Mouse (Mus musculus) adrenal gland, adult (tissue): ENCODE results near the gene Met.
A peak's percentile ranks its signal among the peaks of the same experiment; 100 is the strongest.

Experiments
- DNase-seq, 2 experiments: peaks; one replicate each; pipeline ENCODE4 v3.0.0; 2022 to 2023; ENCODE audit warnings: low spot score in 1 of 2; ENCODE audit not compliant: inconsistent age in 2 of 2

Gene Met

DNA sequence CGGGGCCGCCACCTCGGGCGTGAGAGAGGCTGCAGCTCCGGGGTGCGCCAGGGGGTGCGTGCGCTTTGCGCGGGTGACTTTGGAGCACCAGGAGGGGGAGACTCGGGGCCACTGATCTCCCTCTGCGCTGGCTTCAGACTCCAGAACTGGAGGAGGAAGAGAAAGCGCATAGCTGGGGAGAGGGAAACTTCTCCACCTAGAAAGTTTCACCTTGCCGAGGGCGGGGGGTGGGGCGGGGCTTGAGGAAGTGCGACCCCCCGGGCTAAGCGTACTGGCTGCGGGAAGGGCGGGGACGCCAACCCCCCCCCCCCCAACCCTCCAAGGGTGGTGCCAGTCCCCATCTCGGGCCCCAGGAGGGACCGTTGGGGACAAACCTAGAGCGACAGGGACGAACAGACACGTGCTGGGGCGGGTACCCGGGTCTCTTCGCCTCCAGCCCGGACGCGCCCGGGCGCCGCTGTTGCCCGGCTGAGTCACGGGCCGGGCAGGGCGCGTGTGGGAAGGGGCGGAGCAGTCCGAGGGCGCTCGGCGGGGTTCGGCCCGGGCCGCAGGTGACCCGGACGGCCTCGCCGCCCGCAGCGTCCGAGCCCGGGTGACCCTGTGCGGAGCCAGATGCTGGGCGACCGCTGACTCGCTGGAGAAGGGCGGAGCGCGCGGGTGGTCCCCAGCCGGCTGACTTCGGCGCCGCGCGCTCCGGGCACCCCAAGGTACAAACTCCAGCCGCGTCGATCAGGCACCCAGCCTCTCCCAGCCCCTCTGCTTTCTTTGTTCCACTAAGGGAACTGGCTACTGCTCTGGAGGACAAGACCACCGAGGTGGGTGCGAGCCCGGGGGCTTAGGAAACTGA lies at the start of gene Met:
Gene Met (plus strand): TSS at position 367 of the 847 bp plus-strand sequence.
- peak; percentile 47 to 84 for DNase-seq

DNA sequence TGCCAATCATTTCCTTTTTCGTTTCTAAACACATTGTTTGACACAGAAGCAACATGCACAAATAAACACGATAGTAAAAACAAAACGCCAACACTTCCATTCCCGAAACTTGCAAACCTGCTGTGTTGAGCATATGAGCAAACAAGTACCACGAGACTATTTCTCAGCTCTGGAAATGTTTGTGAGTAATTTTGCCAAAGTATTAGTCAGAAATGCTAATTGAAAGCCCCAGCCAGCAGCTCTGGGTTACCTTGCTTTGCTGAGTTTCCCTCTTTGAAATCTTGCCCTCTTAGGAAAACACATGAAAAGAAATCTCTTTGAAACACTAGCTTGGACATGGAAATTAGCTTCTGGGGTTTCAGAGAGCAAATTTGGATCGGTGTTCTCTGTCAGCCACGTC lies 45.4 kb upstream of the Met start:
- no peak for DNase-seq

DNA sequence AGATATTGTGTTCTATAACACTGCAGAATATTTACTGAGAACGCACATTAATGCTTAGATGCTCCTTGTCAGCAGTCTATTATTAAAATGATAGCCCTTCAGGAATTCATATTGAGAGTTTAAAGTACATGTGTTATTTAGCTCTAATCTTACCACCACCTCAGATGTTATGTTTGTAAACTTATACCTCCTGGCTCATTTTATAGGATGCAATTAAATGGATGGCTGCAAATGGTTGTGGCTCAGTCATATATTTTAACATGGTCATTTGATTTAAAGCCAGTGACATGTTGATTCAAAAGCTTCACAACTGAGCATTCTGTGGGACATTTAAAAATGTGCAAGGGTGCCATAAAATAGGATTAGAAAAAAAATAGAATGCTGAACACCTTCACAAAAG lies 41.2 kb upstream of the Met start:
- no peak for DNase-seq

DNA sequence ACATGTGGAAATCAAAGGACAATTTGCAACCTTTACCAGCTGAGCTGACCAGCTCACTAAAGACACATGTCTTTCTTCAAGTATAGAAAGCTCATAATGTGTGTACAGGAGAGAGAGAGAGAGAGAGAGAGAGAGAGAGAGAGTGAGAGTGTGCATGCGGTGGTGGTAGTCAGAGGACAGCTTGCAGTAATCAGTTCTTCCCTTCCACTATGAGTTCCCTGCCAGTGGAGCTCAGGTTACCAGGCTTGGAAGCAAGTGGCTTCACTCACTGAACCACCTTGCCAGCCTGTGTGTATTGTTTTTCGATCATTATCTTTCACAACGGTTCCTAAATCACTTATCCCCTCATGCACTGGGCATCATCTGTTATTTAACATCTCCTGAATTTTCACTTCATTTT lies 34.6 kb upstream of the Met start:
- DNase-seq, result no peak

DNA sequence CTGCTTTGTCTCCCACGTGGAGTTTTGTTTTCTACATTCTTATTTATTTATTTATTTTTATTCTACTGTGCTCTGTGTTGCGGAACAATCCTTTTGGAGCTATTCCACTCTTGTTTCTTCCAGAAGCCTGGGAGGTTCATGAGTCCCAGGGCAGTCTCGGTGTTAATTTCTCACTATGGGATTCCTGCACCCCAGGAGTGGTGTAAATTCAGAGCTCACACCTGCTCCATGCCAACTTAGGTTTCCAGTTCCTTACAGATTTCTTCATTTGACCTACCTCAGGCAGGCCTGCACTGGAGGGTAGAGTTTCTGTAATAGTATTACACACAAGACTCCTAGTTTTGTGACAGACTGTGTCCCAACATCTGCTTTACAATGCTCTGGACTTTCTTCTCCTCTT lies 34.0 kb upstream of the Met start:
- DNase-seq, result no peak

DNA sequence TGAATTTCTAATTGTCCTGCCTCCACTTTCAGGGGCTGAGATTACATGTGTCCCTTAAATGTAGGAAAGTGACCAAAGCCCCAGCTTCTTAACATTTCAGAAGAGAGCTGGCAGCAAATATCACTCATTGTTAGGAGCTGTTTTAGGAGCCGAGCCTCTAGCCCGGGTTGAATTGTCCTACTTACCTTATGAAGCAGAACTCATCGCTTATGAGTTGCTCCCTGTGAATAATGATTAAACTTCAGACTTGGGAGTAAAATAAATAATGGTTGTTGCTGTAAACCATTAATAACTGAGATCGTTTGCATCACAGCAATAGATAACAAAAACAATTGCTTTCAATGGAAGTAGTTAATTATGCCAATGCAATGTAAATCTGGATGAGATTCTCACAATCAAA lies 20.3 kb upstream of the Met start:
- no peak for DNase-seq

DNA sequence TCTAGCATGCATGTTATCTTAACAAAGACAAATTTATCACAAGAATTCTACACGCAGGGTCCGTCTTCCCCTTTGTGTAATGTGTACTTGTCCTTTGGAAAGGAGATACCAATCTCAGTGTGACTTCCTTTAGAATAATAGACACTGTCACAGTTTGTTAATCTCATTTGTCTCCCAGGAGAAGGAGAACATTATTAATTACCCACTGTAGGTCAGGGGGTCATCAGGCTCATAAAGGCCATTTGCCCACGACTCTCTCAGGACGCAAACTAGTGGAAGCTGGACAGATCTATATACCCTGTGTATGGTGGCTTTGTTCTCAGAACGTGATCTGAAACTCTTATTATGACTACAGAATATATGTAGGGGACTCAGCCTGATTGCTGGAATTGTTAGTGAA lies 12.3 kb upstream of the Met start:
- DNase-seq, result no peak

DNA sequence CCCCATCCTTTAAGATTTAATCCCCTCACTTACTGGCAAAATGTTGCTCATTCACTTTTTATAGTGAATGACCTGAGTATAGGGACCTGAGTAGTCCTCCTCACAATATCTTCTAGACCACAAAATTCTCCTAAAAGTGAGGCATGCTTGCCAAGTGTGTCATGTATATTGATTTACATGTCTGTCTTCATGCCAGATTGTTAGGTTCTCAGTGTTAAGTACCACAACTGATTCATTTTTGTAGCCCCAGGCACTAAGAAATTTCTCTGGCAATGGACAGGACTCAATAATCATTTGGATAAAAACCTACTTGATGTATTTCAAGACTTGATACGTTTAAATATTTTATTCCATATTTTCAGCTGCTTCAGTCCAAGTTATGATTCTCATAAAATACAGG lies 8.5 kb upstream of the Met start:
- DNase-seq, result no peak

DNA sequence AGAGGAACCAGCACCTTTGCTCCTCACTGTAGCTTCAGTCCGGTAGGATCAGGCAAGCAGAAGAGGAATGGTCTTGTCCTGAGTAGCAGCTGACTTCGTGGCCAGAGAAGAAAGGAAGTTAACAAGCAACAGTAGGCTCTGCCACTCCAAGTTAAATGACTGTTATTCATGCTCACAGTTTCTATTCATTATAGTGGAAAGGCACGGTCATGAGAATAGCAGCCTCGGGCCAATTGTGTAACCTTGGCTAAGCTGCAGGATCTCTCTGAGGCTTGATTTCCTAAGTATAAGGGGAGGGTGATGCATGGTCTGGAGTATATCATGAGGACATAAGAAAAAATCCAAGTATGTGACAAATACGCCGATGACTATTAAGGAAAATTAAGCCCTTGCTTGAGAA lies 4.0 kb upstream of the Met start:
- DNase-seq, result no peak

DNA sequence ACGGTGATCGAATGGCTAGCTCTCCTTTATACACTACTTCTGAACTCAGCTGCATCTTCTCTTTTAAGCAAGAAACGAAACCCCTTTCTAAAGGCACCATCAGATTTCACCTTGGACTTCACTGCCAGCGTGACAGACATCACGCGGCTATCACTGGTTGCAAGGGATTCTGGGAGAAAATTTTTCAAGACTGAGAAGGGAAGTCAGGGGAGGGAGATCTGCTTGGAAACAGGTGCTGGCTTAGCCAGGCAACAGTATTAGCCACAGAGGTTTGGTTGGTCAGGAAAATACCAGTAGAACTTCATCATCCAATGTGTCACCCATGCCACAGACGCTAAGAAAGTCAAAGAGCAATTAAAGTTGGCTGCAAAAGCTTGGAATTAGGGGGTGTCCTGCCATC lies 2.2 kb upstream of the Met start:
- DNase-seq, result no peak

DNA sequence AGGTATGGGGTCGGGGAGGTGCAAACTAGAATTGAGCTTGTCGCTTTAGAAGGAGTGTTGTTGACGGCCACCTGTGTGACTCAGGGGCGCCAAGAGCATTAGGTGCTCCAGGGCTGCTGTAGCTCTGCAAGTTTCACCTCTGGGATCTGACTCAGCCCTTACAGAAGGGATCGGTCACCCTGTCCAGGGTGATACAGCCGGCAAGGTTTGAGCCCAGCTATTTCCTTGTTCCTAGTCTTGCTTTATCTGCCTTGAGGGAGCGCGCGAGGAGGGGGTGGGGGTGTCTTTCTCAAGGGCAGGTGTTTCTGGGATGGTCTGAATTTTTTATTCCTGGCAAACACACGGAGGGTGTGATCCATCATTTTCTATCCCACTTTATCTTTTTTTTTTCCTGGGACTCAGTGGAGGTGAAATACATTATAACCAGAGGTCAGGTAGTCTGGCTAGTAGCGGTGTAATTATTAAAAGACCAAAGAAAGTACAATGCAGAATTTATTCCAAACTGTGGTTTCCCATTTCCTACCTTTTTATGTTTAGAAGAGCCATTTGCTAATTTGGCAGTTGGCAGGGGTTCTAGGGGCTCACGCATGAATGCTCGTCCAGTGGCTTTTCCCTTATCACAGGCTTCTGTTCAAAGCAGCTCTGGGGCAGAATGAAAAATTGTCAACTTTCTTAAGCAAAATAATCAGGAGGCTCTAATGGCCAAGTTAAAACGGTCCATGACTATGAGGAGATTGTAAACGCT lies 853 bp downstream of the Met start:
- no peak for DNase-seq

DNA sequence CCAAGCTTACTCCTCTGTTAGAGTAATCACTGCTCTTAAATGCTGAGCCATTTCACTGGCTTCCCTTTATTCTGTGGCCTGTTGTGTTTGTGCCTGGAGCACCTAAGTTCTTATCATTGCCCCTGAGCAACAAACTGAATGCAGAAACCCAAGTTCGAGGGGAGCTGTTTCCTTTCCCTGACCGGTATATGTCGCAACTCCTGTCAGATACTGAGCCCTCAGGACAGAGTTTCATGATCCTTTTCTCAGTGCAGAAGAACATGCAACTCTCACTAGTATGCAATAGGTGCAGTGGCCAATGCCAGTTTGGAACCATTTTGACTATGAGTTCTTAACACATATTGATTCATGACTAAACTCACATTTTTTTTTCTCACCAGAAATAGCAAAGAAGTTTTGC lies 2.9 kb downstream of the Met start:
- no peak for DNase-seq

DNA sequence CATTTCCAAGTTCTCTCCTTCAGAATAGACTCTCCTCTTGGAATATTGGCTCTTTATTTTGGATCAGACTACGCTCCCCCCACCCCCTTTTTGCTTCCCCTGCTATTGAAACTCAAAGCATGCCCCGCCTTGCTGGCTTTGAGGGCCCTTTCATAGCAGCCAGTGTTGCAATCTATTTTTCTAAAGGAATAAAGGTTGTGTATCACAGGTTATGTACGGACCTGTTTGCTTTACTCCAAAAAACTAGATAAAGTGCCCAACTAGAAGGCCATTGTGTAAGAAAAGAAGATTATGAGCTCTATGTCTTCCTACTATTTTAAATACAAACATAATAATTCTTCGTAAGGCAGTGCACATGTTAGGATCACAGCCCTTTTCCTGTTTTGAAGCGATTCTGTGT lies 5.4 kb downstream of the Met start:
- no peak for DNase-seq

DNA sequence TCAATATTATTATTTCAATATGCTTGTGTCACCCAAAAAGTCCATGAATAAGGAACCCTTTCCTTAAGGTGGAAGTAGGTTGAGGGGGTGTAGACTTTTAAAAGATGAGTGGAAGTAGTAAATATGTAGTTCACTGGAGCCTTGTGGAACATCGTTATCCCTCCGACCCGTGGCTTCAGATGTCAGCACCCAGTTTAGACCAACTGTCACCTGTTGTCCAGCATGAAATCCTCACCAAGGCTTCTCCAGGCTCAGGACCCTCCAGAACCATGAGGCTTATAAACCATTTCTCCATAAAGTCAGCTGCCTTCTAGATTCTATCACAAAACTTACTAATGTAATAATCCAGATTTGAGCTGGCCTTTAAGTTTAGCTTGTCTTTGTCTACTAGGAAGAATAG lies 9.5 kb downstream of the Met start:
- no peak for DNase-seq

DNA sequence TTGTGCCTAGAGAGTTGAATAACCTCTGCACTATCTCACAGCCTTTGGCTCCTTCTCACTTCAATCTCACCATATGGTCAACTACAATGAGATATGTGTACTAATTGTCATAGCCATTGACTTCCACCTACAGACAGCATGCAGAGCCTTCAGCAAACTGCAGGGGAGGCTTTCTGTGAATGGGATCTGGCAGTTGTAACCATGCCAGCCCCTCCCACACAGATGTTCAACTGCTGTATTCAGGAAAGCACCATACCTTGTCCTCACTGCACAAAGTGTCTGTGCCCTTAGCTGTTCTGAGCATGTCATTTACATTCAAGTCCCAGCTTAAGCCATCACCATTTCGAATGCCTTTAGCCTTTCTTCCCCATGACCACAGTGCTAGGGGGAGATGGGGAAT lies 14.2 kb downstream of the Met start:
- no peak for DNase-seq

DNA sequence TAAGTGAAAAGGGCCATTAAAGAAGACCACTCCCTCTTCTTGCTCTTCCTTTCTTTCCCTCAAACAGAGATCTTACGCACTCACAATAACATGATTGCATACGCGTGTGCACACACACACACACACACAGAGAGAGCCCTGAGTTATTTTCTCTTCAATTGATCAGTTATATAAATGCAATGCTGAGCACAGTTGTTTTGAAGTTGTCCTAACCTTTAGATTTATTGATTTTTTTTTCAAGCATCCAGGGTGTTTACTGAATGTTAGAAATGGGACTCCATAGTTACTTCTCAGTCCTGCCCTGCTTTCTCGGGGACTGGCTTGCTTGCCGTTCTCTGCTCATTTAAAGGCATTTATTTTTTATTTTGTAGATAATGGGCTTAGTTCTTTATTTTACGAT lies 14.7 kb downstream of the Met start:
- DNase-seq, result no peak

DNA sequence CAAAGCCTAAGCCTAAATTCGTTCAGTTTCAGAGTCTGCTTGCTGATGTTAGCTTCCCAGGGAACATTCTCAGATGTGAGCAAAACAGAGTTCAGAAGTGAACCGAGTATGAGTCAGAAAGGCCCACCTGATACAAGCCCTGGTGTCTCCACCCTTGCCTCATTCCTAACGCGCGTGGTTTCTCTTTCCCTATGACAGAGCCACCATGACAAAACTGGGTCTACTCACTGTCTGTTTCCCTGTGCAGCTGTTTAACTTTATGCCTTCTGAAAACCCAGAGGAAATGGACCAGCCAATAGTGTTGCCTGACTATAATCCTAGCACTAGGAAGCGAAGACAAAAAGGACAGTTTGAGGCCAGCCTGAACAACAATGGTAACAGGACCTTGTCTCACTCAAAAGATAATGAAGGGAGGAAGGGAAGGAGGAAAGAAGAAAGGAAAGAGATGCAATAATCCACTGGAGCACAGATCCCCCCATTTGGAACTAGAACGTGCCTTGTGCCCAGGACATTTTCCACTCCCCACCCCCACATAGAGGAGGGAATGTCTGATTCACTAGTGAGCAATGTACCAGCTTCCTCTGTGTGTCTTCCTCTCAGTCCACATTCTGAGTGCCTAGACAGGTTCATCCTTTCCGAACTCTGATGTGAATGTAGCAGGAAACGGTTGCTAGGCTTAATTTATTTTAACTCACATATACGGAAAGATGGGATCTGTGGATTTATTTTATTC lies 15.4 kb downstream of the Met start:
- no peak for DNase-seq

DNA sequence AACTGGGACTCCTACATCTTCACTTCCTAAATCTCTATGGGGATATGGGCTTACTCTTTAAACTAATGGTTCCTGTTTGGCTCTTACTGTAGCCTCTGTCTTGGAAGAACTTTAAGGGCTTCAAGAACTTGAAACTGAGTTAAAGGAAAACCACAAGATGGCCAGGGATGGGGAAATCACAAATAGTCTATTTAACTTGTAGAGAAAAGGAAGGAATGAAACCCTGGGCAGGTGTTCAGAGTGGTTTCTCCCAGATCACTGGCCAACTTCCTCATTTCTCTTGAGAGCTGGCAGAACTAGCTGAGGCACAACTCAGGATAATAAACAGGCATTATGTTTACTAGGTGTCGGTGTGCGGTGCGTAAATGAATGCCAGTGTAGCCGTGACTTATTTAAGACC lies 17.5 kb downstream of the Met start:
- no peak for DNase-seq

DNA sequence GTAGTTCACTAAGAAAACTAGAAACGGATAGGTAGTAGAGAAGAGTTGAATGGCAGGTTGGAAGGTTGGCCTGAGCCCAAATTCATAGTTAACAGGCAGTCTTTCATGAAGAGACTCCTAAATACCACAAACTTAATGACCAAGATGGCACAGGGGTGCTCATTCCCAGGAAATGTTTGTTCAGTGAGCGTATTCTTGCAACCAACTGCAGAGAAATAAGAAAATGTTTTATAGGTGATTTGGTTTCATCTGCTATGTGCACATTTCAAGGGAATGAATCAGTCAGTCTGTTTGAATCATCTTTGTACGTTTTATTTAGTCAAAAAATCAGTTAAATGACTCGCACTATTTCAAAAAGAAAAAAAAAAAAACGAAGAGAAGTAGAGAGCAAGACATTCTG lies 21.6 kb downstream of the Met start:
- no peak for DNase-seq

DNA sequence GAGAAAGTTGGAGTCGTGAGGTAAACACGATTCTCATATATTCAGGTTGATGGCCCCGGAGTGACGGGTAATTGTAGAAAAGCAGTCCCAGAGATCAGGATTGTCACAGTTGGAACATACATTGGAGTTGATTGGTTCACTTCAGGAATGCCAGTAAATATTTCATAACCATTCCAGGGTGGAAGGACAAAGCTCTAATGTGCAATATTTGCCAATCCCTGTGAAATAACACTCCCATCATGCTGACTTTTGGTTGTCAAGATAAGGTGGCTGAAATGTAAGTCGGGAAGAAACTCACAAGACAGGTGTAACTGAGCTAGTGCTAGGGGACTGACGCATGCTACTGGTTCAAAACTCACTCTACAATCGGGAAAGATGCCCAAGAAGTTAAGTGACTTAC lies 22.2 kb downstream of the Met start:
- DNase-seq, result no peak

DNA sequence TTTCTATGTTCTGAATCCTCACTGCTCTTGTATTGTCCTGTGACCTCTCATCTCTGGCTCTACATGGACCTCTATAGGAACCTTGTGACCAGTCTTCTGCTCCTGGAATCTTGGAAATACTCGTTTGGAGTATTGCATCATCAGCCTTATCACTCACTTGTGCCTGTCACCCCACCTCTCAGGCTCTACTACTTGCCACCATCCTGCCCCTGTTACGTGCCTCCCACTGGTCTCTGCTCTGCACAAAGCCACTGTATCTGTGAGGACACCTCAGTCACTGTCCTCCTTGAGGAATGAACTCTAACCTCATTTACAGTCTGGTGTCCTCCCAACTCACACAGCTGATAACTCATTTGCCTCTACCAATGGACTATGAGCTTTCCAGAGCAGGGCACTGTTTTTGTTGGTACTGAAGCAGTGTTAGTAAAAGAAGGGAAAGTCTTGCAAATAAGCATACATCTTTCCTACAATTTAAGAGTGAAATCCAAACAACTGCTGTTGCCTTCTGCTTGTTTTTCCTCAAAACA lies 24.8 kb downstream of the Met start:
- DNase-seq, result no peak

DNA sequence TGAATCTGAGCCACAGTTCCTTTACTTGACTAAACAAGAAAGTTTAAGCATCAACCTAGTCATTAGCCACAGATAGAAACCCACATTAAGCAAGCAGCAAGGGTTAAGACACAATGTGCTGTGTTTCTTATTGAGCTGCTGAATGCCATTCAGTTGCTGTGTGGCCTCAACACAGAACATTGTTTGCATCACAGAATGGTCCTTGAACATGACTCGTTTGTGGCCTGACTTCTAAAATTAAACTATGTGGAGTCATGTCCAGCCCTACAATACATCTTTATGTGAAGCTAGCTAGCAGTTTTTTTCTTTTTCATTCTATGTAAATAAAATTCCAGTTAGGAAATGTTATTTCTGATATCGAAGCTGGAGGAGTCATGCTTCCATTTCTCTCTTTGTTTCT lies 27.2 kb downstream of the Met start:
- peak in 1 of 2 experiments; percentile 47 for DNase-seq
